Mouse (Mus musculus) liver, postnatal 0 days (tissue): ENCODE data around the gene Kdm4c.

Experiments used
- CTCF ChIP-seq: sonication (generic); IDR thresholded peaks from 2 replicates; pipeline ENCODE4 v1.5.1; 2016; ENCODE audit warnings: antibody characterized with exemption, low read depth
- EP300 ChIP-seq: IDR thresholded peaks from 2 replicates; pipeline ENCODE4 v1.6.1; 2016; ENCODE audit warnings: antibody characterized with exemption, low read depth, mild to moderate bottlenecking

DNA sequence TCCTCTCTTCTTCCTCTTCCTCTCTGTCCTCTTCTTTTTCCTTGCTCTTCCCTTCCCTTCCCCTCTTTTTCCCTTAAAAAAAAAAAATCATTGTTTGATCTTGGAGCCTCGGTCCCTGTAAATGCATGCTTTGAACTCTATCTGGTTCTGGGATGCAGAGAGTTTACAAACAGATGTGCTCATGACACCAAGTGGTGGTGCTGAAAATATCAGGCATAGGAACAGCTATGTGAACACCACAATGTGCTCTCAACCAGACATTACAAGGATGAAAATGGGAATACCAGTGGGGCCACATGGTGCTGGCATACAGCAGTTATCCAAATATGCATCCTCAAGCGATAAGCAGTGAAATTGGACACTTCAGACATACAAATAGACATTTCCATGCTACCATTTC, 18.1 kb upstream of the Kdm4c start:
- TF ChIP-seq CTCF, result no peak
- no peak for TF ChIP-seq EP300
